Mouse (Mus musculus): ENCODE data around the gene P4hb.
A peak's percentile ranks its signal among the peaks of the same experiment; 100 is the strongest.

The P4hb gene

DNA sequence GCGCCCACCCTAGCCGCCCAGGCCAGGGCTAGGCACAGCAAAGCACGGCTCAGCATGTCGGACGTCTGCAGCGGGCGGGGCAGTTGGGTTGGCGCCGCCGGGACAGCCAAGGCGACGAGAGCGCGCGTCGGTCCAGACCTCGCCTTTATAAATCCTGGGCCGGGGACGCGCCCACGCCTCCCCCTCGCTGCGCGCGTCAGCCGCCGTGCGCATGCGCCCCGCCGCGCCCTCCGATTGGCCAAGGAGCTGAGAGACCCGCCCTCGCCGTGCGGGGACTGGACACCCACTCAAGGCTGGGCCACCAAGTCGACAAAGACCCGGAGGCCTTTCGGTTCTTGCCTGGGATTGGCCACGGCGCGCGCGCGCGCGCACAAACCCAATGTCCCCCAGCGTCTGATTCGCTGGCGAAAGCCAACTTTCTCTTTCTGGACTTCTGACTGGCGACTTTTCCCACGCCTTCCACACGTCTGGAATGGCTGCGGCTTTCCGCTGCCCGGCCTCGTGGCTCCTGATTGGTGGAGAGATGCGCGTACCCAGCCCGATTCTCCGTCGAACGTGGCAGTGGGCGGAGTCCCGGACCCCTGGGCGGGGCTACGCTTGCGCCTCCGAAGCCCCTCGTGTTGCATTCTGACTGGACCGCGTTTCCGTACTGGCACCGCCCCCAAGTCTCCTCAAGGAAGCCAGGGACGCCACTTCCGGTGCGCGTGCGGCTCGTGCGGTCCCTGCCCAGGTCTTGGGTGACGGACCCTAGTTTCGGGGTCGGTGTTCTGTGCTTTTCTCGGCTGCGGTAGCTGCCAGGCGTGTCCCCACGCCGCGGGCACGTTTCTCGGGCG, at the start of gene P4hb:
TSS of gene P4hb (minus strand) at position 502 of the 833 bp plus-strand sequence.
- DNase-seq, result peak; percentile 100

DNA sequence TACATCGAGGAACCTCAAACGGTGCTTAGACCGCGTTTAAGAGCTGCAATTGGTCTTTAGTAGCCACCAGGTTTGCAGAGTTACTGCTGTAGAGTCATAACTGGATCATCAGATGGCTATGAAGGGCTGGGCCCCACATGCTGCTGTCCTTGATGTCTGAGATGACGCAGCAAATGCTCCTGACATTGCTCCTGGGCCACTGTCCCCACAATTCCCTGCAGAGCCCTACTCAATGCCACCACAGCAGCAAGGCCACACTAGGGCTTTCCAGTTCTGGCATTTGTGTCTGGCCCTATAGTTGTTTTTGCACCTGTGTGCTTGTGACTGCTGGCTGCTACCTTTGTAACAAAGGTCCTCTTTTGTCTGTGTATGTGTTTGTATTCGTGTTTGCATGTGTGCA, 49.8 kb upstream of the P4hb start:
- DNase-seq, result no peak

DNA sequence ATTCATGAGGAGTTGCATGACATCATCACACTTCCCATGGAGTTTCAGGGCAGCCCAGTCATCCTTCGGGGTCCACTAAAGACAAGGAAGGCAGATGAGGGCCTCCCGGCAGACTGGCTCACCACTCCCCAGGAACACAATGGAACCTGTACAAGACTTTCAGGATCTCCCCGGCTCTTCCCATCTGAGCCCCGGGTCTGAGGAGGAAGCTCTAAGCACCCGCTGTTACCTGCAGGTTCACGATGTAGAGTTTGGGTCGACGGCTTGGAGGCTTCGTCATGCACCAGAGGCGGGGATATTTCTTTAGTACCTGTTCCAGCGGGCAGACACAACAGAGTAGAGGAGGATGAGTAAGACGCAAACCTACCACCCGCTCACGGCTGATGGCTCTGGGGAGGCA, 47.1 kb upstream of the P4hb start:
- DNase-seq, result no peak

DNA sequence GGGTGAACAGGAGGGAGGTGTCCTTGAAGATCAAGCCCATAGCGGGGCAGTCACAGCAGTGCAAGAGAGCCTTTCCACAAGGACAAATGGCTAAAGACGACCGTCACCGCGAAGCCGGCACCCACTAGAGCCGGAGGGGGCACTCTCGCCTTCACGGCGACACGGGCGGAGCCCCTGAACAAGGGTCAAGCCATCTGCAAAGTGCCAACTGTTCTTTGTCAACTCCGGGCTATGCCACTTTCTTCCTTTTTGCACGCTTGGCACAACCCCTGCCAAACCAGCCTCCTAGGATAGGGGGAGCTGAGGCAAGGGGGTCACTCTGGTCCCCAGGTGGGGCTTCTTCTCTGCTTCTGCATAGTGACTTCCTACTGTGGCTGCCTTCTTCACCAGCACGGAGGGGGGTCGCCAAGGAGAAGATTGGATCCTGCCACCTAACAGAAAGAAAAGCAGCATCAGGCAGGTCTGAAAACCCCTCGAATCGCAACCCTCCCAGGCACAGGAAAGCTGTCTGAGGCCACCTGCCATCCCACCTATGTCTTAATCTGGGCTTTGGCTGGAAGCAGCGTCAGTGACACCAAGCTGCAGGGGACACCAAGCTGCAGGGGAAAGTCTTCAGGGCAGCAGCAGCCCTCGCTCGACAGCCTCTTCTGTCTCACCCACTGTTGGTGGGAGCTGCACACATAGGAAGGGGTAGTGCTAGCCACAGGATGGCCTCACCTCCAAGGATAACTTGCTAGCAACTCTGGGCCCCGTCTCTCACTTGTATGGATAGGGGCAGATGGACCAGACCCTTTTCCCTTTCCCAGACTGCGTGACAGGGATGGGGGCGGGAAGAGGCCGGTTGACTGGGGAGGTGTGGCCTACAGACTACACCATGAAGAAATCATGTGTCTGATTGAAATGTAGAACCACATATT, 45.8 kb upstream of the P4hb start:
- peak in 1 of 2 experiments; percentile 22 for DNase-seq

DNA sequence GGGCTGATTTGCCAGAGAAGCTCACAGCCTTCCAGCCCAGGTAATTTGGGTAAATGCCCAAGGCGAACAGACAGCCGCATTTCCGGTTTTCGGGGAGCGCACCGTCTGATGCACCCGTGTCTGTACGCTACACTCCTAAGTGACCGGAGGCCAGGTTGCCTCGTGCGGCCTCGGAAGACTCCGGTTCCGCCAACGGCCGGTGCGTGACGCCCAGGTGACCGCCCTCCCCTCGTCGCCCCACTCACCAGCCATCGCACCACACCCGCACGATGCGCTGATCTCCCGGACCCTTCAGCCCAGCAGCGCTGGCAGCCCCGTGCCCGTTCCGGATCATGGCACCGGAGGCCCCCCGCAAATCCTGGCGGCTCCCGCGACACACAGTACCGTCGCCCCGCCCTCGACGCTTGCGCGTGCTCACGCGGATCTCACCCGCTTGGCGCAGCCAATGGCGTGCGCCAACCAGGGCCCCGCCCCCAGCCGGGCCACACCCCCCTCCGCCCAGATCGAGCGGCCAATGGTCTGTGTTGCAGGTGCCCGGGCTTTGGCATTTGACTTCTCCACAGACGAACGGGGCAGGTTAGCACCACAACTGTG, 44.6 kb upstream of the P4hb start, which contains the start of gene Pcyt2:
TSS of gene Pcyt2 (minus strand) at position 418 of the 594 bp plus-strand sequence.
- DNase-seq, result peak; percentile 96 to 98

DNA sequence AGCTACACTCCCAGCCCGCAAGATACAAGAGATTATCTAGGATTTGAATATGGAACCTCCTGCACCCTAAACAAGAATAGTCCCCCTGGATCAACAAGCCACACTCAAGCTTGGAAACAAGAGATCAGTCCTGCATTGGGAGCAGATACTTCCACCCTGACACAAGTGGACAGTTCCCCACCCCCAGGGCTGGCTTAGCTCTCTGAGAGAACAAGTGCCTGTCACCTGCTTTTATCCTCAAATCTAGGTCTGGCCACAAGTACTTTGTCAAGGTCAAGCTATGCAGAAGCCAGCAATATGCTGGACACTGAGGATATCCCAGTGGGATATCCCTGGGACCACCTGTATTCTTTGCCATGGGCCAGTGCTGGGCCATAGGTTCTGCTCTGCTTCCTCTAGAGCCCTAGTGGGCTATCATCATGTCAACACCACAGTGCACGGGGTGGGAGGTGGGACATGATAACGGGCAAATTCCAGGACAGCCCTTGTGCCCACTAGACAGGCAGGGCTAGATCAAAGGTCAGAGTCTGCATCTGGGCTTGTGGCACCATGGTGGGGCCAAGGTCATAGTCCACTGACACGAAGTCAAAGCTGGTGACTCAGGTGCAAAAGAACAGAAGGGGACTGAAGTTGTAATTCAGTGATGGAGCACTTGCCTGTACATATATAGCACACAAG, 43.7 kb upstream of the P4hb start:
- no peak for DNase-seq

DNA sequence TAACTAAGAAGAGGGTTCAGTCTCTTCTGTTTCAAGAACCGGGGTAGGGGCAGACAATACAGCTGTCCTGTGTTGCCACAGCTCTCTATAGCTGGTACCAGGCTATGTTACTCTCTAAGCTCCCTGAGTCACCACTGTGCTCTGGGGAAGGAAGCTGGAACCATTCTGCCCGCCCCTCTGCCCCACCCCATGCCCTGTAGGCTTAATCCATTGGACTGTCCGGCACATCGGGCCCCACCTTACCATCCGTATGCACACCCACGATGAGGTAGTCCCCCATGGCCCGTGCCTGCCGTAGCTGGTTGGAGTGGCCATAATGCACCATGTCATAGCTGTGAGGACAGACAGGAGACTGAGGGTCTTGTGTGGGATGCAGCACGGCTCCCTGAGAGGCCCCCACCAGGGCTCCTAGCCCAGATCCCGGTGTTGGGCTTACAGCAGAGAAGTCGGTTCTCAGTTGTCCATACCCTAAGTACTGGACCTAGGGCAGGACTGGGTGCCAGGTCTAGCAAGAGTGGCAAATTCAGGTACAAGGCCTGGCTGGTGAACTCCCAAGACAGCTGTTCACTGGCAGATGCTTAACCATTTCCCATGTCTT, 42.7 kb upstream of the P4hb start:
- no peak for DNase-seq

DNA sequence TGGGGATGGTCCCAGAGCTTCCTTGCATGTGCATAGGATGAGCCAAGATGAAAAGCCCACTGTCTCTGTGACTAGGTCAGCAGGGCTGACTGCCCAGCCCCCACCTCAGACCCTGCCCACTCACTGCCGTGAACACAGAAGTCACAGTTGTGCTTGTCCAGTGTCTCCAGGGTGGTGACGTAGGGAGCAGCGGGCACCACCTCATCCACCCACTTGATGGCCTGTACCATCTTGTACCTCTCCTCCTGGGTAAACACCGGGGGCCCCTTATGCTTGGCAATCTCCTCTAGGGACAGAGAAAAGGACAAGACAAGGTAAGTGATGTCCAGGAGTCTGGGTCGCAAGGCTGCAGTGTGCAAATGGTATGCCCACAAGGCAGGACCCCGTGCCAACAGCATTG, 42.1 kb upstream of the P4hb start:
- DNase-seq, result no peak

DNA sequence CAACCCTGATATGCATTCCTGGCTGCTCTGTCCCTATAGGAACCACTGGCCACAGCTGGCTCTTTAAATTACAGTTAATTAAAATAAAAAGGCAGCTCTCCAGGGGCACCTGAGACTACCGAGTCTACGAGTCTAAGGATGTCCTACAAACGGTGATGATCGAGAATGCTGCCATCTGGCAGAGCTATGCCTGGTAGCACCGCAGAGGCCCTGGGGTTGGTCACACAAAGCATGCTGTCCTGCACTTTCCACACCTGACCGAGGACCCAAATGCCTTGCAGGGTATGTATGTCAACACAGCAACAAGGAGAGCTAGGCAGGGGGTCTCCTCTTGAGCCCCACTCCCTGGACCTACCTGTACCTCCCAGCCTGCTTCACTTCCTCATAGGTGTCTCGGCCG, 40.9 kb upstream of the P4hb start:
- peak in 1 of 2 experiments; percentile 52 for DNase-seq

DNA sequence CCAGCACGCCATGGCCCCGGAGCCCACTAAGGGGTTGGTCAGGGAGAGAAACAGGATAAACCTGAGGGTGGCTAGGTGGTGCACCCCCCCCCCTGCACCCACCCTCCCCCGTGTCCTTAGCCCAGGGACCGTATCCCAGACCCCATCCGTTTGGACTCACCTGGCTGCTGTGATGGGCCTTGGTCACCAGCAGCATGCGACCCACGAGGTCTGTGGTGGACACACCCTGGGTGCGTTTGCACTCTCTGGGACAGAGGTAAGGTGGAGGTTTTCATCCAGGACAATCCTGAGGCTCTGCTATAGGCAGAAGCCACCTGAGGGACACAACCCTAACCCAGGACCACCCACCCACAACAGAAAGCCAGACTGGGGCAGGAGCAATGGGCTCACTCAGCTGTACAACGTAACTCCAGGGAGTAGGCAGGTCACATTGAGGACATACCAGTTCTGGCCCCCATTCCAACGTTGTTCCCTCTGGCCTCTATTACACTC, 40.5 kb upstream of the P4hb start:
- peak in 1 of 2 experiments; percentile 46 for DNase-seq

DNA sequence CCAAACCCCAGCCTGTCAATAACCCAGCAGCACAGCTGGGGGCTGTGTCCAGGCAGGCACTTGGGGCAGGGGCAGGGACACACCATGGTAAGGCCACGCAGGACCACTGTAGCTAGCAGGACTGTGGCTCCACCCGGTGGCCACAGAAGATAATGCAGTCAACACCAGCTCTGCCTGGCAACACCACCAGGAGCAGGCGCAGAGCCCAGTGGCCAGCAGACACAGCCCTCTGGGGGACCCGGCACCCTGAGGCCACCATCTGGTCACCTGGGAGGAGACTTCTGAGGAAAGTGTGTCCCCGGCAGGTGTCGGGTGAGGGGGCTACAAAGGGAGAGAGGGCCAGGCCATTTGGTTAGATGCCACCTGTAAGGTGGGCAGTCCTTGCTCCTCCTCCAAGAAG, 39.7 kb upstream of the P4hb start:
- DNase-seq, result peak; percentile 97

DNA sequence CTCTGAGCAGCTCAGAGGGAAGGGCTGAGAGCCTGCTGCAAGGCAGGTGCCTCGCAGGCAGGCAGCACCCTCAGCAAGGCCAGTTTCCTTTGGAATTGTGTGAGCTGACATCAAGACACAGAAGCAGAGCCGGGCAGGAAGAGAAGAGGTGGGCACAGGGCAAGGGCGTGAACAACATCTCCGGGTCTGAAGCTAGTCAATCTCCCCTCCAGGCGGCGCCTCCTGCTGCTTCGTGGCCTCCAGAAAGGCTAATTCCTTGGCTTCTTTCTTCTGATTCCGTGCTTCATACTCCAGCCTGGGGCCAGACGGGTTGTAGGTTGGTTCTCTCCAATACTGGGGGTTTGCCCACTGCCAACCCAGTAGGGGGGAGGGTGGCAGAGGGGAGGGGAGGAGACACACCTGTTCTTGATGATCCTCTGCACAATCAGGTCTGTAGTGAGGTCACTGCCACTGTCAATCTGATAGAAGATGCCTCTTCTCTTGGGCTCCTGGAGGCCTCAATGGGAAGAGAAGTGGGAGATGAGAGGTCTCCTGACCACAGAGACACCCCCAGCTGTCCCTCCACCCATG, 37.5 kb upstream of the P4hb start:
- peak in 1 of 2 experiments; percentile 29 for DNase-seq

DNA sequence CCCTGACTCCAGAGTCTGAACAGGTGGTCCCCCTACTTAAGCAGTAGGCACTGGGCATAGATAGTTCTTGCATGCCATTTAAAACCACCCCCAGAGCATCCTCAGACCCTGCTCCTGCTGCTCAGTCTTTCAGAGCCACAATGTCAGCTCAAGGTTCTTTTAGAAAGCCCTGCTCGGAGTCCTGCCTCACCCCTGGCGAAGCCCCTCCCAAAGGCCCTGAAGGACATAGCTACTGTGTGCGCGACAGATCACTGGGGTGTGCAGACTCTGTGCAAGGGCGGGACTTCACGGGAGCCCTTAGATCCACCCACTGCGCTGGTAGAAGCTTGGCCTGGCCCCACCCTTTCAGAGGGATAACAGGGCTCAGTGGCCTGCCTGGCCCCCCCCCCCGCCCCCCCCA, 36.2 kb upstream of the P4hb start:
- peak in 1 of 2 experiments; percentile 35 for DNase-seq

DNA sequence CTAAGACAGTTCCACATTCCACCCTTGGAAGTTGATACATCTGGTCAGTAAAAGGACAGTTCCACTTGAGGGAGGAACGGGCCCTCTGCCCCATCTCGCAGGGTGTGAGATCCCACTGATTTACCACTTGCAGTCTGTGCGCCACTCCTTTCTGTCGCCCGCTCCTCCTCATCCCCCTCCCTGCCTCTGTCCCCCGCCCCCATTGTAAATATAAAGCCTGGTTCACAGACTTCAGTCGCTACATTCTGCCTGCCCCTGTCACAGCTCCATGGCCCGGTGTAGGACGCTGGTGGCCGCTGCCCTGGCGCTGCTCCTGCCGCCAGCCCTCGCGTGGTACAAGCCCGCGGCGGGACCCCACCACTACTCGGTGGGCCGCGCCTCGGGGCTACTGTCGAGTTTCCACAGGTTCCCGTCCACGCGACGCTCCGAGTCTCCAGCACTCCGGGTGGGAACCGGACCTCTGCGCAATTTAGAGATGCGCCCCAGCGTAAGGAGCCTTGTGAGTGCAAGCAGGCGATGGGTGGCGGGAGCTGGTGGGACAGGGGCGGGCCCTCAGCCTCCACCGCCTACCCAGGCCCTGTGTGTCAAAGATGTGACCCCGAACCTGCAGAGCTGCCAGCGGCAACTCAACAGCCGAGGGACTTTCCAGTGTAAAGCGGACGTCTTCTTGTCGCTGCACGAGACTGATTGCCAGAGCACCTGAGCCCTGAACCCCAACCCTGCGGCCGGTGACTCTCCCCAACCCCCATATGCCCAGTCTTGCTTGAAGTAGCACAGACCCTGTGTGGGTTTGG, 35.4 kb upstream of the P4hb start, which contains the start of gene Npb:
TSS of gene Npb (plus strand) at position 237 of the 794 bp plus-strand sequence.
- peak in 1 of 2 experiments; percentile 29 for DNase-seq

DNA sequence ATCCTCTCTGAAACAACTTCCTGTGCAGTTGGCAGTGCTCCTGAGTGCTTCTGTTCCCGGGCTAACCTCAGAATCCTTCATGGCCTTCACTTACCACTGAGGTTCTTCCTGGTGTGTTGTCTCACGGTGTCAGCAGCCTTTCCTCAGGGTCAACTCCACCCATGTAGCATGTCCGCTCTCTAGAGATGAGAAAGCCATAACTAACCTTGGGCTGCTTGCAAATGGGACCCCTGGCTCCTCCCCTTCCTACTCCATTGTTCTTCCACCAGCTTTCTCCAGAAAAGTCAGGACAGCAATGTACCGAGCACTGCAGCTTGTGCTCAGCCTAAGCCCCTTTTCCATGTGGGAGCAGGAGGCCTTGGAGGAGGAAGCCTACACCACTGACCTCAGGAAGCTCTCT, 33.7 kb upstream of the P4hb start:
- peak in 1 of 2 experiments; percentile 3 for DNase-seq

DNA sequence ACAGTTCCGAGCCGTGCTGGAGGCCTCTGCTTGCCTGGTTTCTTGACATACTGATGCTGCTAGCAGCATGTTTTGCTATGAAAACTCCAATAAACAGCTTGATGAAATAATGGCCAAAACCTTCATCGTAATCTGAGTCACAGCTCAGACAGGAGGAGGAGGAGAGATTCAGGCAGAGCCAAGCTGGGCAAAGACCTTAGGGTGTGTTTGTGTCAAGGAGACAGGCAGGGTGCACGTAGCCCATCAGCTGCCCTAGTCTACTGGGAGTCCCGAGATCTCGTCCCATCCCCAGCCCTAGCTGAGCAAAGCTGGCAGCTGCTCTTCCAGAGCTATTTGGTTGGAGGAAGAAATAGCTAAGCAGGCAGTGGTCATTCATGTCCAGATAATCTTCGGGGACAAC, 32.6 kb upstream of the P4hb start:
- no peak for DNase-seq

DNA sequence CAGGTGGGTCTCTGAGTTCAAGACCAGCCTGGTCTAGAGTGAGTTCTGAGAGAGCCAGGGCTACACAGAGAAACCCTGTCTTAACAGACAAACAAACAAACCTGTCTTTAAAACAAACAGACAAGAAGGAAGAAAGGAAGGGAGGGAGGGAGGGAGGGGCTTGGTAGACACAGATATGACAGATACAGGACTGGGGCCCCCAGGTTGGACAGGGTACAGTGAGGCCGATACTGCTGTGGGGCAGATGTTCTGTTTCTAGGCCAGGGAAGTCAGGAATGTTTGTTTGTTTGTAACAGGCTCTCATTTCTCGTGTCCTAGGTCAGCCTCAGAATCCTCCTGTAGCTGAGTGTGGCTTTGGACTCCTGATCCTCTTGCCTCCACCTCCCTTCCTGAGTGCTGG, 30.5 kb upstream of the P4hb start:
- DNase-seq, result no peak

DNA sequence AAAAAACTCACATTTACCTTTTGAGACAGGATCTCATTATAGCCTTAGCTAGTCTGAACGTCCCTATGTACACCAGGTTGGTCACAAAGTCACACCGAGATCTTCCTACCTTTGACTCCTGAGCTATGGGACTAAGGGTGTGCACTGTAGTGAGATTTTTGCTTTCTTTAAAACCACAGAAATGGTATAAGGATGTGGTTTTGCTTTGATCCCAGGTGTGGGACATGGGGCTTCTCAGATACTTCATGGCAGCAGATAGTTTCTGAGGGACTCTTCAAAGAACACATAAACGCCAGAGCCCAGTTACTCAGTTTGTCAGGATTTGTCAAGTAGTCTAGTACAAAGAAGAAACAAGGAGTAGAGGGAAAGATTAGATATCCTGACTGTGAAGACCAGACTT, 27.7 kb upstream of the P4hb start:
- no peak for DNase-seq

DNA sequence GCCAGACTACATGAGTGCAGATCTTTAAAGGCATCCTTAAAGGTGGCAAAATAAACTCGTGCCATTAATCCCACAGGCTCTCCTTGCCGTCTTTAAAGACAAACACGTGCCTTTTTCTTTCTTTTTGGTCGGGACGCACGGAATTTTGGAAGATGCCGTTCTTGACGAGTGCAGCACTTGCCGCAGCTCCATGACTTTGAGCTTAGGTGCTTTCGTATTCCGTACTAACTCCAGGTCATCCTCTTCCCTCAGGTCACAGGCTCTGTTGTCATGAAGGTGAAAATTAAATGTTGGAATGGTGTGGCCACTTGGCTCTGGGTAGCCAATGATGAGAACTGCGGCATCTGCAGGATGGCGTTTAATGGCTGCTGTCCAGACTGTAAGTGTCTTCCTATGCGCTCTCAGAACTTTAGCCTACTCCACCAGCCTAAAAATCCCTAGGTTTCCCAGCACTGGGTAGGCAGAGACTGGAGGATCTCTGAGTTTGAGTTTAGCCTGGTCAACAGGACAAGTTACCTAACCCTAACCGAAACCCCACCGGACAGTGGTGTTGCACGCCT, 26.0 kb upstream of the P4hb start:
- DNase-seq, result peak in 1 of 2 experiments; percentile 25

DNA sequence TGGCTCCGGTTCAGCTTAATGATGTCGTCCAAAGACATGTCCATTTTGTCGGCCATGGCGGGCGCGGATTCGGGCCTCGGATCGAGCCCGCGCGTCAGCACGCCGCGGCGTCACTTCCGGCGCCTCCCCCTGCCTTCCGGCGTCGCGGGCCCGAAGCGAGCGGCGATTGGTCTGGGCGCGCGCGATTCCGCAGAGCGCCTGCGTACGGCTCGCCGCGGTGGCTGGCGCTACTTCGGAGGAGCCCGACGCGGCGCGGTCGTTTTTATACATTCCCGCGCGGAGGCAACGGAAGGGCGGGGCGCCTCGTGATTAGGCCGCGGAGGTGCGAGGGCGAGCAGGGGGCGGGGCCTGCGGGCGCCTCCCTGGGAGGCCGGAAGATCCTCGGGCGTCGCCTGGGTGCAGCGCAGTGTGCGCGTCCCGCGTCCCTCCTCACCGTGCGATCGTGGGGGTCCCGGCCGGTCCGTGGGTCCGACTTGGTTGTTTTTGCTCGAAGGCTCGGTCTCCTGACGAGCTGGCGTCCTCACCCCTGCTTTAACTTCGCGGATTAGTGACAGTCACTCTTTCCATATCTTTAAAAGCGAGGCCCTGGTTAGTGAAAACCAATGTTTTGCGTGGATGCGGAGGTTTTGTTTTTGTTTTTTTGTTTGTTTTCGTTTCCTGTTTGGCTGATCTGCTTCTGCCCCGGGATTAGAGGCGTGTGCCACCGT, 25.4 kb upstream of the P4hb start, which contains the start of the genes Alyref and Anapc11:
TSS of gene Alyref (minus strand) at position 83 of the 707 bp plus-strand sequence.
TSS of gene Anapc11 (plus strand) at position 139 of the 707 bp plus-strand sequence.
- peak; percentile 95 to 97 for DNase-seq
